Mouse (Mus musculus) c-Kit-positive CD71-negative TER-119-negative erythroid progenitor cells, embryonic 14.5 days (primary cell): ENCODE measurements around the gene Hoxc11.

Experiments
- DNase-seq: peaks from one replicate; pipeline ENCODE4 v3.0.0-alpha.2; 2013; ENCODE audit warnings: low read depth

Hoxc11 gene

DNA sequence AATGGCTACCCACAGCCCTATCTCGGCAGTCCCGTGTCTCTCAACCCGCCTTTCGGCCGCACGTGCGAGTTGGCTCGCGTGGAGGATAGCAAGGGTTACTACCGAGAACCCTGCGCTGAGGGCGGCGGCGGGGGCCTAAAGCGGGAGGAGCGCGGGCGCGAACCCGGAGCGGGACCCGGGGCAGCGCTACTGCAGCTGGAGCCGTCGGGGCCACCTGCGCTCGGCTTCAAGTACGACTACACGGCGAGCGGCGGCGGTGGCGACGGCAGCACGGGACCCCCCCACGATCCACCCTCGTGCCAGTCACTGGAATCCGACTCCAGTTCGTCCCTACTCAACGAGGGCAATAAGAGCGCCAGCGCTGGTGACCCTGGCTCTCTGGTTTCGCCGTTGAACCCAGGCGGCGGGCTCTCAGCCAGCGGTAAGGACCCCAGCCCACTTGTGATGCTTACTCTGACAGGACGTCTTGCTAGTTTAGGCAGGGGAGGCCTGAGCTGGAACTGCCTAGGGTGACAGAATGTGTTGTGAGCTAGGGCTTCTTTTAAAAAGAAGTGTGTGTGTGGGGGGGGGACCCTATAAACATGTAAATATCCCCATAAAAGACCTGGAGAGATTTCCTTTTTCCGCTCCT is 17.1 kb upstream of the Hoxc11 start:
- DNase-seq, result no peak

DNA sequence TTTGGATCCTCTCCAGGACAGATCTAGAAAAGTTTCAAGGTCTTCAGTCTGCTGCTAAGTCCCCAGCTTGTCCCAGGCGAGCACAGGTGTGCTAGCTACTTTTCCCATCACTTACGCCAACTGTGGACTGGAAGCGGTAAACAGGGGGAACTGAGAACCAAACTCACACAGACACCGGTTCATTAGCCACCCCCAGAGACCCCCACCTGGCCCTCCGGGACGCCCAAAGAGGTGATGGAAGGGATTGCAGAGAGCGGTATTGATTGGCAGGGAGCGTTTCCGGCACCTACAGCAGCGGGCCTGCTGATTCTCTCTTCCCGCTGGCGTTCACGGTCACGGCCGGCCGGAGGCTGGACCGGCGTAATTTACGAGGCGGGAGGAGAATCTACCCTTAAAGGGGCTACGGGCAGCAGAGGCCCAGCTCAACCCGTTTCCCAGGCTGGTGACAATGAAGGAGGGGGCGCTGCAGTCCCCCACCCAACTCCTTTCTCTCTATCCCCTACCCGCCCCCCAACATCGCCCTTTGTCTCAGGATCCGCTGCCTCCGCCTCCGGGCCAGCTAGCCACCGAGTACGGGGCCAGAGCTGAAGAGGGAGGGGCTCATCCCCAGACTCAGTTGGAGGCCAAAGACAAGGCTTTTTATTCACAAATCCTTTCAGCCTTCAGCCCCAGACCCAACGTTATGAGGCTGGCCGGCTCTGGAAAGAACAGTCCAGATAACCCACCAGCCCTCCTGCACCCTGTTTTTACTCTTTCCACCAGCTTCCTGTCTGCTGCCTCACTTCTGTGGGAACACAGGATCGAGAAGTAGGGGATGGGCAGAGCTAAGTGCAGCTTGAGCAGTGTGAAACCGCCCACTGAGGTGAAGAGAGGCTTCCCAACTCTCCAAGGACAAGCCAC is 14.7 kb upstream of the Hoxc11 start:
- no peak for DNase-seq

DNA sequence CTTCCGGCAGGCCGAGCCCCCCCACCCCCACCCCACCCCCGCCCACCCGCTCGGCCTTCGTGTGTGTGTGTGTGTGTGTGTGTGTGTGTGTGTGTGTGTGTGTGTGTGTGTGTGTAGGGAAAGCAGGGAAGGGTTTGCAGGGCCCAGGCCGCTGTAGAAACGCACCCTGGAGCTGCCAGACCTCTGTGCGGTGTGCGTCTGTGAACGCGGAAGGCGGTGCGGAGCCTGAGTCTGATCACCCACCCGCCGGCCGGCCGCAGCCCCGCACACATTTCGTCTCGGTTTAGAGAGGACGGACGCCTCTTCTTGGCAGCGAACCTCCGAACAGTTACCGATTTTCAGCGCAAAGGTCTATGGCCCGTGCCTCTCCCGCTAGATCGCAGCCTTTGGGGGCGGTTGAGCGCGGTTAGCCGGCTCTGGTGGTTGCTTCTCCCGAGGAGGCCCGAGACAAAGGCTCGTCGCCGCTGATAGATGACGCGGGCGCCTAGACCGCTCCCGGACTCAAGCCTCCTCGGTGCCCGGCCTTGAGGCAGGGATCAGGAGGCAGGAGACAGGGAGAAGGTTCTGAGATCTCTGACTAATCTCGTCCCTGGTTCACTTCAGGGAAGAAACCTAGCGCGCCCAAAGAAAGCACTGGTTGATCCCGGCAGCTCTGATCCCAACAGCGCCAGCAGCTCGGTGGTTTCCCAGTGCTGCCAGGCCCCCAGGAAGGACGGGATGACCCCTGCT is 11.3 kb upstream of the Hoxc11 start:
- no peak for DNase-seq

DNA sequence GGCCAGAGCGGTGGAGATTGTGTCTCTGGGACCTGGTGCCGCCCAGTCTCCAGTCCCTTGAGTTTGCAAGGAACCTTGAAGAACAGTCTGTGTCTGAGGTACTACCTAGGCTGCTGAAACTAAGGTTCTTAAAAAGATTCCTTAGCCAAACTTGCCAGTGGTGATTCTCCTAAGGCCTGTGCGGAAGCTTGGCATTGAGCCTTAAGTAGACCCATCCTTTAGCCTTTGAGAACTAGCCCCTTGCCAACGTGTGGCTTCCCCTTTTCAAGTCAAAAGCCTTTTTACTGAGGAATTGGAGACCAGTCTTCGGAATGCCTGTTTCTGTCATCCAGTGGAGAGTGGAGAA is 10.8 kb upstream of the Hoxc11 start:
- no peak for DNase-seq

DNA sequence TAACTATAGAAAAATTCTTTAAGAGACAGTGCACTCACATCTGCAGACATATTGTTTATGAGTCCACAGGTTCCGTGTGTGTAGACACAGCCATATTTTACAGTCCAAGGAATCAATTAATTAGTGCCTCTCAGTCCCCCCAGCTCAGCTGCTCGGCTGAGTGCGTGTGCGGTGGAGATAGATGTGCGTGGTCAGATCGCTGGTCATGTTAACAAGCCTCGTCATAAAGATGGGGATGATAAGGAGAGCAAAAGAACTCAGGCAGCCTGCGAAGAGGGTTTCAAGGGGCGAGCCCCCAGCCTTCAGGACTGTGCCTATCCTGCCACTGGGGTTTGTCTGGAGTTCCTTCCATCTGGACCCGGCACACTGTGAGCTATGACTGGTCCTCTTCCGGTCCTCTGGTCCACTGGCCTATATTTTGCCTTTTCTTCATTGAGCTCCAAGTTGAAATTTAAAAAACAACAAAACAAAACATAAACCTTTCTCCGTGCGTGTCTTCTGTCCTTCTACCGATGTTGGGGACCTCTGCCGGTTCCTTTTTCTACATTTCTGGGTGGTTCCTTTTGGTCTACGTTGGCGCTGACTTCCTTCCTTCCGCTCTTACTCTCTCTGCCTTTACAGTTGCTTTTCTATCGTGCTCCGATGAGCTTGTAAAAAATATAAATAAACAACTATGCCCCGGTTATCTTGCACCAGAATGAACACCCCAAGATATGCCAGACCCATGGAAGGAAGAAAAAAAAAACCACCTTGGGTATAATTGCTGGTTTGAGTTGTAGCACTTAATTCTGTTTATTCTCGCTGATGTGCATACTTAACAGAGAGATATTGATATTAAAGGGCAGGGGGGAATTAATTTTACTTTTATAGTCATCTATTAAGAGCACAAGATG is 8.8 kb upstream of the Hoxc11 start:
- no peak for DNase-seq

DNA sequence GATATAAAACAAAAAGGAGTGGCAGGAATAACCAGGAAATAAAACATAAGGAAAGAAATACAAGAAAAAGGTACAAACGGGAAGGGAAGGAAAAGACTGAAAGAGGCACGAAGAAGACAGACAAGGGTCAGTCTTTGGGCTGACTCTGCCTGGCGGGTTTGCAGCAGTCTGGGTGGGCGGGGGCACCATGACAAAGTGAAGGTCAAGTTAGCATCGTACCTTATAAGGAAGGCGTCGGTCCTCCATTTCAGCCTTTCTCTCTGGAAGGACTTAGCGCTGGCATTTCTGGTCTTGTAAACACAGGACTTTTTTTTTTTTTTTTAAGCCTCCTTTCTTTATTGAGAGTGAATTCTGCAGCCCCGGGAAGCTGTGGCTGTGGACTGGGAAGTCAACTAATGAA is 7.0 kb upstream of the Hoxc11 start:
- DNase-seq, result no peak

DNA sequence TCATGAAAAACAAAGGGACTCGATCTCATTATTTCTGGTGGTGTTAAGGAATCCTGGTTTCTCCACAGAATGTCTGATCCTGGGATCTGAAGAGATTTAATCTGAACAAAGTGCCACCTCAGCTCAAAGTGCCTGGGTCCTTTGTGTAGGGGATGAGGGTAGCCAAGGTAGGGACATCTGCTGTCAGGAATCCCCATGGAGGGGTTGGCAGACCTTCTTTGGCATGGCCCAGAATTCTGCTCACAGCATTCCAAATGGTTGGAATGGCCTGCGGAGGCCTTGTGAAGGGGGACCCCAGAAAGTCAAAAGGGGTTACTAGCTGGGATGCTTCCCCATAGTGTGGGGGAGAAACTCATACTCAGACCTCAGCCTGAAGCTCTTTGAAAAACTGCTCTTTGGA is 5.4 kb upstream of the Hoxc11 start:
- DNase-seq, result no peak

DNA sequence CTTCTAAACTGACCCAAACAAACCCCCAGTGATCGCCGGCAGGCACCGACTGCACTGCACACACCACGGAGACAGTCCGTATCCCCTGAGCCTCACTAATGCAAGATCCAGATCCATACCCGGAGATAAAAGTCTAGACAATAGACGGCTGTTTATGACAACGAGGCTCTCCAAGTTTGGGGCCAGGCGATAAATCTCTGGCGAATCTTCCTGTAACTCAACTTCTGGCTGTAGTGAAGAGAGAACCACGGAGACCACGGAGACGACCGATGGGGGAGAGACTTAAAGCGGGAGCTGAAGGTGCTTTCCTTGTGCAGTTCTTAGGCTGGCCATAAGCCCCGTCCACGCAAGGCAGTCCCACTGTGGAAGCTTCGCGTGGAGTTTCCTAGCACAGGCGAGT is 4.5 kb upstream of the Hoxc11 start:
- no peak for DNase-seq

DNA sequence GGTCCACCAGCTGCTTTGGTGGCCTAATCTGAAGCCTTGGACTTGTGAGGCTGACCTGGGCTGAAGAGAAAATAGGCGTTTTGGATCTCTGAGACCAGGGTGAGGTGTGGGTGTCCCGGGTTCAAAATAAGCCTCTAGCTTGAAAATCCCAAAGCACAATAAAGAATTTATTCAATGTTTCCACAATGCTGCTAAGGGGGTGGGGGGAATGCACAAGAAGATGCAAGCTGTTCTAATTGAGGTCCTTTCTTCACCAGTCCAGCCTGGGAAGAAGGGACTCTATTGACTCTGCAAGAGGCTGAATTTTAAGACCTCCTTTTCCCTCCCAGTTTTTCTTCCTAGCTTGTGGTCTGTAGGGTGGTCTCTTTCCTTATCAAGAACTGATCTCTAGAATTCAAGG is 3.4 kb upstream of the Hoxc11 start:
- no peak for DNase-seq

DNA sequence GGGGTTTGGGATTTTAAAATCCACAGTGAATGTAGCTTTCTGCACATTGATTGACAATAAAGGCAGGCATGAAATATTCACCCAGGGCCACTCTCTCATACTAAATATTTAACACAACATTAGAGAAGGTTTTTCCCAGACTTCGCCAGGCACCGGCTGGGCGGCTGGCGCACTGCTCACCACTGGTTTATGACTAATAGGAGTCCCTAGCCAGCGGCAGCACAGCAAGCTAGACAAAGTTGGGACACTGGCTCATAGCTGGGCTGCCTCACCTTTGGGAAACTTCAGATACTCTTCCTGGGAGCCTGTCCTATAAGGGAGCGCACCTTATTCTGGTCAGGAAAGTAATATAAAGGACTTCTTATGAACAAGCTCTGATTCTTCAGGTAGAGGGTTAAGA is 666 bp upstream of the Hoxc11 start:
- no peak for DNase-seq

DNA sequence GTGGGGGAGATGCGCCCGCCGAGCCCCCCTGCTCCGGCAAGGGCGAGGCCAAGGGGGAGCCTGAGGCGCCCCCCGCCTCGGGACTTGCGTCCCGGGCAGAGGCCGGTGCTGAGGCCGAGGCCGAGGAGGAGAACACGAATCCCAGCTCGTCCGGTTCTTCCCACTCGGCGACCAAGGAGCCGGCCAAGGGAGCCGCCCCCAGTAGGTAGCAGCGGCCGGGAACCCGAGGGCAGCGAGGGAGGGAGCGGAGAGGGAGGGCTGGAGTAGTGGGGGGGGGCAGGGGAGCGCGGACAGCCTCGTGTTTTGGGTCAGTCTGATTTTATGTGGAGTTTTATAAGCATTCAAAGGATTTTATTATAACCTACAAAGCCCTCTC is 768 bp downstream of the Hoxc11 start:
- DNase-seq, result no peak

DNA sequence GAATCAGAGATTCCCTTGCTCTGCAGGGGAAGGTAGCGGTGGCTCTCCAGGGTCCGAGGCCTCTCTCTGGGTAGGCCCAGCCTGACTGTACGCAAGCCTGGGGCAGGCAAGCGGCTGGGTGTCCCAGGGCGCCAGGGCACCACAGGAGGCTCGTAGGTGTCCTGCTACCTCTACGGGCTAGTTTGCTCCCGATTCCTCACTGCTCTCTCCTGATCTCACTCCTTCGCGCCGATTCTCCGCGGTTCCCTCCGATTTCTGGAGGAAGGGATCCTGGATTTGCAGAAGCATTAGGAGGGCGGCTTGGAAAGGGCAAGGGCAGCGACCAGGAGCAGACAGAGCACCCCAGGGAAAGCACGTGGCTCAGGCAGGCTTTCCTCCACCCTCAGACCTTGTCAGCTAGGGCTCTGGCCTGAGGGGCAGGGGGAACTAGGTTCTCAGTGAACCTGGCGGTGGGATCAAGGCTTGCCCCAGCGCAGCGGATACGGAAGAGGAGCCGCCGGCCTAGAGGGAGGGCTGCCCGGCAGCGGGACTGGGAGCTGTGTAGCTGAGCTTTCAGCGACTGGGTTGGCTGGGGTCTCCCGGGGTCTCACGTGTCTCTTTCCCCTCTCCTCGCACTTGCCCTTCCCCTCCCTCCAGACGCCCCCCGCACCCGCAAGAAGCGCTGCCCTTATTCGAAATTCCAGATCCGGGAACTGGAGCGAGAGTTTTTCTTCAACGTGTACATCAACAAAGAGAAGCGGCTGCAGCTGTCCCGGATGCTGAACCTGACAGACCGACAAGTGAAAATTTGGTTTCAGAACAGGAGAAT is 1.8 kb downstream of the Hoxc11 start:
- no peak for DNase-seq

DNA sequence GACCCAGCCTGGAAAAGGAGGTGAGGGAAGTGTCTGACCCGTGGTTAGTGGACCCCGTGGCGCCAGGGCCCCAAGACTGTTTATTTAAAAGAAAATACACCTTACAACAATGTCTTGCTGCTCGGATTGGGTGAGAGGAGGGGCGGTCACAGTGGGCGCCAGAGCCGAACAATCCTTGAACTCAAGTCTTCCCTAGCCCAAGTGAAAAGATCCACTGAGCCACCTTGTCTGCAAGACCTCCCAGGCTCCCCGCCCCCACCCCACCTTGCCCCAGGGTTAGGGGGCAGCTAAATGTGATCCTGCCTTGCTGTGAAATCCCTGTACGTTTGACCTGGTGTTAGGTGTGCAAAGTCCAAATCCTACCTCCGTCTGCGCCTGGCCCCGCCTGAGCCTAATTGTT is 2.7 kb downstream of the Hoxc11 start:
- DNase-seq, result no peak

DNA sequence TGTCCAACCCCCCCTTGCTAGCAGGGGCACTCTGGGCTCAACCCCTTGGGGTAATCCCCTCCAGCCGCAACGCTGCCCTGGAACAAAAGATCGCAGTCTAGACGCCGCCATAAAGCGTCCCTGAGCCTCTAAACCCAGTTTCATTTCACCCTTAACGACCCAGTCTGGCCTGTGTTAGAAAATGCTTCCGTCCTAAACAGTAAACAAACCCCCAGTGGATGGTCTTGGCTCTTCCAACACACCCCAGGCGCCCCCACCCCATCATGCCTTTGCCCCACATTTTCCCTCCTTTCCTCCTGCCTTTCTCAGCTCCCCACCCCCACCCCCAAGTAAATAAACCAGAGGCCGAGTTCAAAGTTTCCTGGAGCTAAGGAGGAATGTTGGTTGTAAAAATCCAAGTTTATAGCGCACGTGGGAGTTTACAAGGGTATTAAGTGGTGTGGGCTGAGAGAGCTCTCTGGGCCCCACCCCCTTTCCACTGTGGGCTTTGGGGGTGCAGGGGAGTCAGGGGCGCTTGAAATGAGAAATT is 5.5 kb downstream of the Hoxc11 start:
- DNase-seq, result no peak

DNA sequence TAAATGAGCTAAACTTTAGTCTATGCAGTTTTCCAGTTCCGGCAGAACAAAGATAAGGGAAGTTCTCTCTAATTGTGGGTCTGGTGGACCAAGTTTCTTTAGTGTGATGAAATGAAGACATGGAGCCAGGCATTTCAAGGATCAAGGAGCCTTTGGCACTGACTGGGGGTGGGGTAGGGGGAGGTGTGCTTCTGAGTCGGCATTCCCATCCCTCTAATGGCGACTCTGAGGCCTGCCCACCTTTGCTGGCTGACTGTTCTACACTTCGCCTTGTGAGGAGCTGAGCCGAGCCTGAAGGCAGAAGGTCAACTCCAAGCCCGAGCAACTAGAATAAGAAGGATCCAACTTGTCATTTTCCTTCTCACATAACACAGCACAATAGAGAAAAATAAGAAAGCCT is 7.5 kb downstream of the Hoxc11 start:
- DNase-seq, result no peak

DNA sequence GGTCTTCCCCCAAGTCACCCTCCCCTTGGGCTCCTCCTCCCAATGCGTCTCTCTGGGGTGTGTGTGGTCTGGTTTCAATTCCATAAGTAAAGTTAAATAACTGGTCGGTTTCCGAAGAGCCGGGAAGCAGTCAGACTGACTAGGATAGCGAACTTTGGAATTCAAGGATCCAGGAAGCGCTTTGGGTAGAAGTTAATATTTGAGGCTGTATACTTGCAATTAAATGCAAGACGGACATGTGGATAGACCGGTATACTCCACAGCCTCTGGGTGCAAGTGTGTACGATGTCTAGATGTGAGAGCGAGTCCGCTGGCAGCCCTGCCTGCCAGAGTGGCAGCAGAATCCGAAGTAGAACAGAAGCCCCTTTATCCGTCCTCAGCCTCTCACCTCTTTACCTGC is 8.3 kb downstream of the Hoxc11 start:
- DNase-seq, result no peak

DNA sequence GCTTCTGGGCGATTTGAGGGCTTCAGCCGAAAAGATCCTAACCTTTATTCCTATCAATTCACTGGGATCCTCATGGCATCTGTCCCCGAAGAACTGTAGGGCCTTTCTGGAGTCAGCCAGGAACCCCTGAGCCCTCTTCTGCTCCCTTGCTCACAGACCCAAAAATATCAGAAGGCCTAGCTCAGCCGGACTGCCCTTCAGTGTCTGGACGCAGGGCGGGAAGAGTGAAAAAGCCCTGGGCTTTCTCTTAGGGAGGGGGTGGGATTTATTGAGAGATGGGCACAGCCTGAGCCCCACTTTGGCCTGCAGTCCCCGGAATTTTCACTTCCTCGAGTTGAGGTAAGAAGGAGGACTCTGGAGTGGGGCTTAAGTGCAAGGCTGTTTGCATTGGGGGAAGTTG is 9.0 kb downstream of the Hoxc11 start:
- no peak for DNase-seq

DNA sequence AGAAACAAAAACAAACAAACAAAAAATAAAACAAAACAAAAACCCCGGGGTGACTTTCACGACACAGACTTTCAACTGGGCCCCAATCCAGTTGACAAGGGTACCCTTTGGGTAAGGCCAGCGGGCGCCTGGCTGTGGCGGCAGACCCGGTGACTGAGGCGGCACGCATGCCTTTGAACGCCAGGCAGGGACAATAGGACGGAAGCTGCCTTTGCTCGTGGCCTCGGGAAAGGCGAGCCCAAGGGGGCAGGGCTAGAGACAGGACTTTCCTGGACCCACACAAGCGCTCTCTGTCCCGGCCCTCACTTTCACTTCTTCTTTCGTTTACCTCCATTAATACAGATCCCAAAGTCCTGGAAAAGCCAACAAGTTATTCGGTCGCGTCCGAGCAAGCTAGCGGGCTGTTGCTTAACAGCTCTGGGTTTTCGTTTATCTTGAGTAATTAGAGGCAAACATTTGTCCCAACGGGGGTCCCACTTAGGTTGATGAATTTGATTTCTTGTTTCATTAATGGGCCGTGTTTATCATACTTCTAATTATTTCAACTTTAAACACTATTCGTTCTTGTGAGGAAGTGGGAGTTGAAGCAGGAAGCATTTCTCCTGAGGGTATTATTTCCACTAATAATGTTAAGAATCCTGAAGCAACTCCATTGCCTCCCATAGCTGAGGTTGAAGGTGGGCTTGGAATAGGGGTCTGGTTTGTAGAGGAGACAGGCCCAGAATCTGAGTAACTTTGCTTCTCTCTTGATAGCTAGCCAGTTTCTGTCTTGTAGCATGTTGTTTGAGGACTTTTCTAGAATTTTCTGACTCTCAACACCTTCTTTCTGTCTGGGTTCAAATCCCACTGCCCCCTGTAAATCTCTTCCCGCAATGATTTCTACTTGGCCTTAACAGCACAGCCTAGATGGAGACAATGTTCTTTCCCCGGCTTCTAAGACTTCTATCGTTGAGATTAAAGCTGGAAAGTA is 9.7 kb downstream of the Hoxc11 start:
- DNase-seq, result no peak

DNA sequence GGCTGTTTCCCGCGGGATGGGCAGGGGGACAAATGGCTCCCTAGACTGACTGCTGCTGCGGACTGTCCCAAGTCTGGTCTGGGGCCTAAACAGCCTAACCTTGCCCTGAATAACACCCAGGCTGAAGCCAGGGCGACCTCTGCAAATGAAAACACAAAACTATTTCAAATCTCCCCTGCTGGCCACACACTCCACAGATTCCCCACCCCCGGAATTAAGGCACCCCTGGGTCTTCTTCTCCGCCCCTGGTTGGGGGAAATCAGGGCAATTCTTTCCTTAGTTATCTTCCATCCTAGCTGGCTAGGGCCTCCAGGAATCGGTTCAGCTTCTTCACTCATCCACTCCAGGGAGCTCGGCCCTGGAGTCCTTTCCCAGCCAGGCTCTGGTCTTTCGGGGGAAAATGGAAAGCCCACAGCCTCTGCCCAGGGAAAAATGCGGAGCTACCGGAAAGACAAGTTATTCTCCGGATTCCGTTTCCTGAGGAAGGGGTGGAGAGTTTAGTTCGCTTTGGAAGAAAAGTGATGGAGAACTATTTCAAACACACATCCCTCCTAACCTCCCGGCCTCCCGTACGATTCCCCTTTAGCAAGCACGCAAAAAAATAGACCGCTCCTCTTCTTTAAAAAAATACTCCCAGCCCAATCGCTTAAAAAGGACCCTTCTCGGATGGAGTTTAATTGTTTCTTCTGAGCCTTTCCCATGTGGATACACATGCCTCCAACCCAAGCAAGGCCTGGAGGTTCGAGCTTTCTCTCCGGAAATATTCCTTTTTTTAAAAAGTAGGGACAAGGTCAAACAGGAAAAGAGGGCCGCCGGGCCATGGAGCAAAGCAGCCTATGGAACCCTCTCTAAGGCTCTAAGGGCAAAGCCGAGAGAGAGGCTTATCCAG is 11.0 kb downstream of the Hoxc11 start:
- DNase-seq, result no peak
